Mouse (Mus musculus): ENCODE measurements around the gene Nacc1. TPM values are rescaled to one million over a fixed set of nuclear protein-coding genes. Genes with fewer than 3 reads are reported as not detected.
"Not testable (repeated sequence)": the region's sequence is repeated elsewhere in the genome, so short reads cannot be mapped to it uniquely, and the experiment has no call there.

Nacc1 gene
- polyA plus RNA-seq, 1 experiment from 2014 or later: 21.3 TPM

- 86% methylated on average over 5 of the region's 5 CpGs for WGBS
- H3K27me3 ChIP-seq (replicated peaks): no peaks in the 10 kb centered on the region
- ATAC-seq (ENCODE audit: insufficient number of reproducible peaks, low FRiP score): no peak
- no peak overlapping the region for H3K9ac ChIP-seq
- no peak overlapping the region for H3K27ac ChIP-seq (ENCODE audit: poor library complexity, severe bottlenecking)
- no peaks in the 10 kb centered on the region for H3K9me3 ChIP-seq (replicated peaks)
- peaks cover 60% of the 10 kb centered on the region for H3K36me3 ChIP-seq
- no peak overlapping the region for H3K4me2 ChIP-seq
- H3K4me1 ChIP-seq (replicated peaks): peaks cover 20% of the 10 kb centered on the region
- H3K4me3 ChIP-seq: no peak overlapping the region
Measured at GRCm38 (mm10) chr8:84677305-84677704, 10.4 kb downstream of the Nacc1 start.

GRCm38 (mm10) chr8:84670295-84671006 lies 17.2 kb downstream of the Nacc1 start:
- H3K36me3 ChIP-seq: peaks cover 67% of the 10 kb centered on the region
- not testable (repeated sequence) for H3K4me3 ChIP-seq; H3K27ac ChIP-seq (ENCODE audit: poor library complexity, severe bottlenecking); H3K4me1 ChIP-seq (replicated peaks); H3K9ac ChIP-seq; H3K4me2 ChIP-seq; H3K27me3 ChIP-seq (replicated peaks); H3K9me3 ChIP-seq (replicated peaks); ATAC-seq (ENCODE audit: insufficient number of reproducible peaks, low FRiP score)
- WGBS: 78% methylated on average over 5 of the region's 5 CpGs

- H3K4me2 ChIP-seq: no peak overlapping the region
- H3K27me3 ChIP-seq (replicated peaks): no peaks in the 10 kb centered on the region
- H3K9me3 ChIP-seq (replicated peaks): no peaks in the 10 kb centered on the region
- ATAC-seq (ENCODE audit: insufficient number of reproducible peaks, low FRiP score): no peak
- H3K9ac ChIP-seq: no peak overlapping the region
- peaks cover 8% of the 10 kb centered on the region; the same call in 1 of the 2 replicates for H3K4me1 ChIP-seq (replicated peaks)
- H3K4me3 ChIP-seq: no peak overlapping the region
- H3K36me3 ChIP-seq: peaks cover 51% of the 10 kb centered on the region
- no peak overlapping the region for H3K27ac ChIP-seq (ENCODE audit: poor library complexity, severe bottlenecking)
- 71% methylated on average over 6 of the region's 6 CpGs for WGBS
Measured at GRCm38 (mm10) chr8:84668731-84669485, 18.8 kb downstream of the Nacc1 start.

GRCm38 (mm10) chr8:84668081-84668480 lies 19.6 kb downstream of the Nacc1 start:
- H3K36me3 ChIP-seq: peaks cover 43% of the 10 kb centered on the region
- ATAC-seq (ENCODE audit: insufficient number of reproducible peaks, low FRiP score): no peak

GRCm38 (mm10) chr8:84665385-84665893 lies 22.2 kb downstream of the Nacc1 start:
- no peak for ATAC-seq (ENCODE audit: insufficient number of reproducible peaks, low FRiP score)
- Histone ChIP-seq H3K27me3 (replicated peaks) (no peaks in the 10 kb centered on the region), H3K4me3 (peak overlapping the region; percentile 91), H3K4me1 (replicated peaks) (peaks cover 14% of the 10 kb centered on the region; the same call in 1 of the 2 replicates), H3K9ac (peak overlapping the region; percentile 78), H3K4me2 (peak overlapping the region; percentile 85), H3K27ac (ENCODE audit: poor library complexity, severe bottlenecking) (peak overlapping the region; percentile 98), H3K36me3 (peaks cover 17% of the 10 kb centered on the region), H3K9me3 (replicated peaks) (no peaks in the 10 kb centered on the region)
- 2% methylated on average over 14 of the region's 14 CpGs for WGBS

More at GRCm38 (mm10) chr8:84668081-84668480, 19.6 kb downstream of the Nacc1 start:
- H3K4me3 ChIP-seq: no peak overlapping the region
- no peaks in the 10 kb centered on the region for H3K9me3 ChIP-seq (replicated peaks)
- H3K27ac ChIP-seq (ENCODE audit: poor library complexity, severe bottlenecking): no peak overlapping the region
- H3K4me2 ChIP-seq: no peak overlapping the region
- H3K9ac ChIP-seq: no peak overlapping the region
- WGBS: 73% methylated on average over 1 of the region's 1 CpGs
- no peaks in the 10 kb centered on the region for H3K27me3 ChIP-seq (replicated peaks)
- H3K4me1 ChIP-seq (replicated peaks): peaks cover 8% of the 10 kb centered on the region; the same call in 1 of the 2 replicates

GRCm38 (mm10) chr8:84664566-84665384 lies 22.9 kb downstream of the Nacc1 start:
- Histone ChIP-seq H3K9me3 (replicated peaks) (no peaks in the 10 kb centered on the region), H3K9ac (peak overlapping the region; percentile 78), H3K4me2 (peak overlapping the region; percentile 85), H3K27ac (ENCODE audit: poor library complexity, severe bottlenecking) (peak overlapping the region; percentile 98), H3K4me3 (peak overlapping the region; percentile 91), H3K4me1 (replicated peaks) (peaks cover 20% of the 10 kb centered on the region), H3K27me3 (replicated peaks) (no peaks in the 10 kb centered on the region), H3K36me3 (peaks cover 11% of the 10 kb centered on the region; the same call in 1 of the 2 replicates)
- WGBS: under 1% methylated on average over 29 of the region's 29 CpGs
- ATAC-seq (ENCODE audit: insufficient number of reproducible peaks, low FRiP score): peak; percentile 33; the same call in 1 of the 2 replicates

GRCm38 (mm10) chr8:84663483-84664327 lies 24.0 kb downstream of the Nacc1 start:
- 2% methylated on average over 43 of the region's 43 CpGs for WGBS
- Histone ChIP-seq H3K27me3 (replicated peaks) (no peaks in the 10 kb centered on the region), H3K36me3 (0 out of 2 replicates have a peak, but pooled peaks cover 6% of the 10 kb centered on the region), H3K9ac (peak overlapping the region; percentile 78), H3K4me2 (peak overlapping the region; percentile 85), H3K27ac (ENCODE audit: poor library complexity, severe bottlenecking) (peak overlapping the region; percentile 98), H3K4me1 (replicated peaks) (peaks cover 29% of the 10 kb centered on the region), H3K9me3 (replicated peaks) (no peaks in the 10 kb centered on the region), H3K4me3 (peak overlapping the region; percentile 91)
- ATAC-seq (ENCODE audit: insufficient number of reproducible peaks, low FRiP score): peak; percentile 87

GRCm38 (mm10) chr8:84662581-84663065 lies 25.0 kb downstream of the Nacc1 start, which contains the start of gene Ier2:
TSS of gene Ier2 (minus strand) at chr8:84662852.
- Histone ChIP-seq H3K27me3 (replicated peaks) (no peaks in the 10 kb centered on the region), H3K27ac (ENCODE audit: poor library complexity, severe bottlenecking) (peak within 1 kb of the TSS; percentile 98), H3K9me3 (replicated peaks) (no peaks in the 10 kb centered on the region), H3K4me3 (peak within 1 kb of the TSS; percentile 91), H3K4me2 (peak within 1 kb of the TSS; percentile 85), H3K4me1 (replicated peaks) (peaks cover 33% of the 10 kb centered on the region), H3K9ac (peak within 1 kb of the TSS; percentile 97), H3K36me3 (0 out of 2 replicates have a peak, but pooled peaks cover 3% of the 10 kb centered on the region)
- peak; percentile 79 for ATAC-seq (ENCODE audit: insufficient number of reproducible peaks, low FRiP score)
- WGBS: under 1% methylated on average over 27 of the region's 27 CpGs

GRCm38 (mm10) chr8:84661961-84662571 lies 25.6 kb downstream of the Nacc1 start:
- Histone ChIP-seq H3K4me1 (replicated peaks) (peaks cover 39% of the 10 kb centered on the region), H3K9me3 (replicated peaks) (no peaks in the 10 kb centered on the region), H3K9ac (peak overlapping the region; percentile 97), H3K27me3 (replicated peaks) (no peaks in the 10 kb centered on the region), H3K4me3 (peak overlapping the region; percentile 91), H3K36me3 (0 out of 2 replicates have a peak, but pooled peaks cover 2% of the 10 kb centered on the region), H3K27ac (ENCODE audit: poor library complexity, severe bottlenecking) (peak overlapping the region; percentile 98), H3K4me2 (peak overlapping the region; percentile 85)
- under 1% methylated on average over 61 of the region's 61 CpGs for WGBS
- ATAC-seq (ENCODE audit: insufficient number of reproducible peaks, low FRiP score): no peak

Measured in heart, embryonic 12.5 days (tissue).